Mouse (Mus musculus): ENCODE measurements around the gene Fam227b. TPM values are rescaled to one million over a fixed set of nuclear protein-coding genes. Genes with fewer than 3 reads are reported as not detected.

The Fam227b gene
- polyA plus RNA-seq (2014; fragmentation: Illumina TruSeq; extraction: RNeasy Lipid Tissue Mini Kit (QIAGEN cat#74804); ENCODE audit: insufficient read depth, low read depth, low replicate concordance) = not detected

GRCm38 (mm10) chr2:126151855-126152571, at the start of gene Fam227b, which contains the start of gene Dtwd1:
Gene Fam227b, minus strand, starts transcription at chr2:126152004.
Gene Dtwd1, plus strand, starts transcription at chr2:126152141.

DNA sequence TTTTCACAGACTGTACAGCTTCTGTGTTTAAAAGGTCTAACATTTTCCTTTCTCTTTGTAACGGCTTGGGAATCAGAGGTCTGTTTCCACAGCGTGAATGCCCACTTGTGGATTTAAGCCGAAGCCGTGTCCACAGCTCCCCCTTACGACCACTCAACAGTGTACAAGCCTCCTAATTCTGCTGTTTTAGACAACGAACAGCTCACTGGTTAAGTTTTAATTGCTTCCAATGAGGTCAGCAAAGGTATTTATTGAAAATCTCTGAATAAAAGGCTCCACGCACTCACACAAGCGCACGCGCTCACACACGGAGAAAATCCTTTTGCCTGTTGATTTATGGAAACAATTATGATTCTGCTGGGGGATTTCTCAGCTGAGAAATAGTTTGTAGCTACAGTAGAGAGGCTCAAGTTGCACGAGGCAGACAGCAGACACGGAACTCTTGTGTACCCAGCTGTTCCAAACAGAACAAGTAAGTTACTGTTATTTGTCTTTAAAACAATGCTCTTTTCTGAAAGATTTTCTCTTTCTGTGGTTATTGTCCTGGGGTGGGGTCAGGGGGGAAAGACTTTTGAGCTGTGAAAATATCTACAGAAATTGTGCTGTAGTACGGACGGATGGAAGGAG, 117.3 kb downstream of the Fam227b start, which contains the start of gene Fgf7:
Gene Fgf7, plus strand, starts transcription at position 280 of the 627 bp plus-strand sequence.

Other genes with a start within 250 kb of the Fam227b start
- 11.0 TPM for gene Fgf7, start 117.3 kb downstream of the Fam227b start, polyA plus RNA-seq (2014; fragmentation: Illumina TruSeq; extraction: RNeasy Lipid Tissue Mini Kit (QIAGEN cat#74804); ENCODE audit: insufficient read depth, low read depth, low replicate concordance)
- 7.3 TPM for gene Dtwd1, start 137 bp upstream of the Fam227b start, polyA plus RNA-seq (2014; fragmentation: Illumina TruSeq; extraction: RNeasy Lipid Tissue Mini Kit (QIAGEN cat#74804); ENCODE audit: insufficient read depth, low read depth, low replicate concordance)
- not detected for gene Gm17555, start 63.1 kb upstream of the Fam227b start, polyA plus RNA-seq (2014; fragmentation: Illumina TruSeq; extraction: RNeasy Lipid Tissue Mini Kit (QIAGEN cat#74804); ENCODE audit: insufficient read depth, low read depth, low replicate concordance)